Mouse (Mus musculus): ENCODE data around the gene Ncf2. TPM values are rescaled to one million over a fixed set of nuclear protein-coding genes. Genes with fewer than 3 reads are reported as not detected.

Gene Ncf2
- polyA plus RNA-seq, 1 experiment from 2014 or later = 2.5 TPM

GRCm38 (mm10) chr1:152817794-152818193 is 17.8 kb downstream of the Ncf2 start:
- Histone ChIP-seq H3K4me3 (ENCODE audit: low read depth, low read length) (no peak overlapping the region), H3K27ac (replicated peaks; ENCODE audit: low read depth, low read length) (no peak overlapping the region), H3K27me3 (ENCODE audit: control insufficient read depth, insufficient read depth, low read length) (no peaks in the 10 kb centered on the region), H3K36me3 (replicated peaks; ENCODE audit: control insufficient read depth, insufficient read depth, low read depth, low read length) (no peaks in the 10 kb centered on the region), H3K9me3 (replicated peaks; ENCODE audit: control insufficient read depth, low read length) (no peaks in the 10 kb centered on the region), H3K9ac (replicated peaks; ENCODE audit: low read length) (no peak overlapping the region), H3K4me2 (ENCODE audit: low read depth, low read length) (no peak overlapping the region), H3K4me1 (ENCODE audit: control insufficient read depth, insufficient read depth, low read length) (no peaks in the 10 kb centered on the region; the same call in 1 of the 2 replicates)
- no peak for DNase-seq (ENCODE audit: low spot score)
- ATAC-seq (replicated peaks; ENCODE audit: insufficient number of reproducible peaks, low FRiP score, low TSS enrichment, low read depth) = no peak
- WGBS = 28% methylated on average over 10 of the region's 10 CpGs

GRCm38 (mm10) chr1:152819558-152819957 is 19.6 kb downstream of the Ncf2 start:
- H3K9ac ChIP-seq (replicated peaks; ENCODE audit: low read length) = no peak overlapping the region
- 84% methylated on average over 6 of the region's 6 CpGs for WGBS
- H3K9me3 ChIP-seq (replicated peaks; ENCODE audit: control insufficient read depth, low read length) = no peaks in the 10 kb centered on the region
- ATAC-seq (replicated peaks; ENCODE audit: insufficient number of reproducible peaks, low FRiP score, low TSS enrichment, low read depth) (no peak), DNase-seq (ENCODE audit: low spot score) (no peak)
- H3K4me3 ChIP-seq (ENCODE audit: low read depth, low read length) = no peak overlapping the region
- H3K4me2 ChIP-seq (ENCODE audit: low read depth, low read length) = no peak overlapping the region
- H3K27me3 ChIP-seq (ENCODE audit: control insufficient read depth, insufficient read depth, low read length) = no peaks in the 10 kb centered on the region
- H3K36me3 ChIP-seq (replicated peaks; ENCODE audit: control insufficient read depth, insufficient read depth, low read depth, low read length) = no peaks in the 10 kb centered on the region; the same call in 1 of the 2 replicates
- no peaks in the 10 kb centered on the region; the same call in 1 of the 2 replicates for H3K4me1 ChIP-seq (ENCODE audit: control insufficient read depth, insufficient read depth, low read length)
- no peak overlapping the region for H3K27ac ChIP-seq (replicated peaks; ENCODE audit: low read depth, low read length)

- Histone ChIP-seq H3K27me3 (ENCODE audit: control insufficient read depth, insufficient read depth, low read length) (no peaks in the 10 kb centered on the region), H3K9ac (replicated peaks; ENCODE audit: low read length) (no peak overlapping the region), H3K36me3 (replicated peaks; ENCODE audit: control insufficient read depth, insufficient read depth, low read depth, low read length) (no peaks in the 10 kb centered on the region; the same call in 1 of the 2 replicates), H3K27ac (replicated peaks; ENCODE audit: low read depth, low read length) (no peak overlapping the region), H3K4me2 (ENCODE audit: low read depth, low read length) (no peak overlapping the region), H3K4me1 (ENCODE audit: control insufficient read depth, insufficient read depth, low read length) (no peaks in the 10 kb centered on the region), H3K4me3 (ENCODE audit: low read depth, low read length) (no peak overlapping the region), H3K9me3 (replicated peaks; ENCODE audit: control insufficient read depth, low read length) (no peaks in the 10 kb centered on the region)
- 87% methylated on average over 7 of the region's 7 CpGs for WGBS
- no peak for ATAC-seq (replicated peaks; ENCODE audit: insufficient number of reproducible peaks, low FRiP score, low TSS enrichment, low read depth)
- DNase-seq (ENCODE audit: low spot score) = no peak
These were observed 21.1 kb downstream of the Ncf2 start for GRCm38 (mm10) chr1:152820911-152821695.

GRCm38 (mm10) chr1:152821746-152822145 is 21.8 kb downstream of the Ncf2 start:
- Histone ChIP-seq H3K4me1 (ENCODE audit: control insufficient read depth, insufficient read depth, low read length) (no peaks in the 10 kb centered on the region), H3K27ac (replicated peaks; ENCODE audit: low read depth, low read length) (no peak overlapping the region), H3K4me3 (ENCODE audit: low read depth, low read length) (no peak overlapping the region), H3K4me2 (ENCODE audit: low read depth, low read length) (no peak overlapping the region), H3K27me3 (ENCODE audit: control insufficient read depth, insufficient read depth, low read length) (no peaks in the 10 kb centered on the region), H3K36me3 (replicated peaks; ENCODE audit: control insufficient read depth, insufficient read depth, low read depth, low read length) (no peaks in the 10 kb centered on the region; the same call in 1 of the 2 replicates), H3K9me3 (replicated peaks; ENCODE audit: control insufficient read depth, low read length) (no peaks in the 10 kb centered on the region), H3K9ac (replicated peaks; ENCODE audit: low read length) (no peak overlapping the region)
- 91% methylated on average over 4 of the region's 4 CpGs for WGBS
- ATAC-seq (replicated peaks; ENCODE audit: insufficient number of reproducible peaks, low FRiP score, low TSS enrichment, low read depth) = no peak
- no peak for DNase-seq (ENCODE audit: low spot score)

- Histone ChIP-seq H3K36me3 (replicated peaks; ENCODE audit: control insufficient read depth, insufficient read depth, low read depth, low read length) (no peaks in the 10 kb centered on the region; the same call in 1 of the 2 replicates), H3K4me3 (ENCODE audit: low read depth, low read length) (no peak overlapping the region), H3K4me1 (ENCODE audit: control insufficient read depth, insufficient read depth, low read length) (no peaks in the 10 kb centered on the region), H3K4me2 (ENCODE audit: low read depth, low read length) (no peak overlapping the region), H3K27ac (replicated peaks; ENCODE audit: low read depth, low read length) (no peak overlapping the region), H3K9me3 (replicated peaks; ENCODE audit: control insufficient read depth, low read length) (no peaks in the 10 kb centered on the region), H3K9ac (replicated peaks; ENCODE audit: low read length) (no peak overlapping the region), H3K27me3 (ENCODE audit: control insufficient read depth, insufficient read depth, low read length) (no peaks in the 10 kb centered on the region)
- ATAC-seq (replicated peaks; ENCODE audit: insufficient number of reproducible peaks, low FRiP score, low TSS enrichment, low read depth) (no peak), DNase-seq (ENCODE audit: low spot score) (no peak)
- 74% methylated on average over 9 of the region's 9 CpGs for WGBS
These were observed 24.2 kb downstream of the Ncf2 start for GRCm38 (mm10) chr1:152824206-152824605.

- no peak overlapping the region for H3K9ac ChIP-seq (replicated peaks; ENCODE audit: low read length)
- DNase-seq (ENCODE audit: low spot score) = no peak
These were observed 26.5 kb downstream of the Ncf2 start for GRCm38 (mm10) chr1:152826446-152826845.

GRCm38 (mm10) chr1:152828168-152828567 is 28.2 kb downstream of the Ncf2 start:
- DNase-seq (ENCODE audit: low spot score) (no peak), ATAC-seq (replicated peaks; ENCODE audit: insufficient number of reproducible peaks, low FRiP score, low TSS enrichment, low read depth) (no peak)
- Histone ChIP-seq H3K9ac (replicated peaks; ENCODE audit: low read length) (no peak overlapping the region), H3K36me3 (replicated peaks; ENCODE audit: control insufficient read depth, insufficient read depth, low read depth, low read length) (no peaks in the 10 kb centered on the region; the same call in 1 of the 2 replicates), H3K9me3 (replicated peaks; ENCODE audit: control insufficient read depth, low read length) (no peaks in the 10 kb centered on the region), H3K4me3 (ENCODE audit: low read depth, low read length) (no peak overlapping the region), H3K4me2 (ENCODE audit: low read depth, low read length) (no peak overlapping the region), H3K27me3 (ENCODE audit: control insufficient read depth, insufficient read depth, low read length) (no peaks in the 10 kb centered on the region), H3K27ac (replicated peaks; ENCODE audit: low read depth, low read length) (no peak overlapping the region), H3K4me1 (ENCODE audit: control insufficient read depth, insufficient read depth, low read length) (no peaks in the 10 kb centered on the region)
- 83% methylated on average over 5 of the region's 5 CpGs for WGBS

More at GRCm38 (mm10) chr1:152826446-152826845, 26.5 kb downstream of the Ncf2 start:
- no peak for ATAC-seq (replicated peaks; ENCODE audit: insufficient number of reproducible peaks, low FRiP score, low TSS enrichment, low read depth)
- no peaks in the 10 kb centered on the region for H3K9me3 ChIP-seq (replicated peaks; ENCODE audit: control insufficient read depth, low read length)
- no peaks in the 10 kb centered on the region; the same call in 1 of the 2 replicates for H3K36me3 ChIP-seq (replicated peaks; ENCODE audit: control insufficient read depth, insufficient read depth, low read depth, low read length)
- no peak overlapping the region for H3K4me2 ChIP-seq (ENCODE audit: low read depth, low read length)
- no peaks in the 10 kb centered on the region for H3K4me1 ChIP-seq (ENCODE audit: control insufficient read depth, insufficient read depth, low read length)
- WGBS = 79% methylated on average over 5 of the region's 5 CpGs
- no peak overlapping the region for H3K4me3 ChIP-seq (ENCODE audit: low read depth, low read length)
- no peak overlapping the region for H3K27ac ChIP-seq (replicated peaks; ENCODE audit: low read depth, low read length)
- H3K27me3 ChIP-seq (ENCODE audit: control insufficient read depth, insufficient read depth, low read length) = no peaks in the 10 kb centered on the region

- Histone ChIP-seq H3K4me2 (ENCODE audit: low read depth, low read length) (no peak overlapping the region), H3K4me3 (ENCODE audit: low read depth, low read length) (no peak overlapping the region), H3K4me1 (ENCODE audit: control insufficient read depth, insufficient read depth, low read length) (no peaks in the 10 kb centered on the region), H3K27ac (replicated peaks; ENCODE audit: low read depth, low read length) (no peak overlapping the region), H3K9me3 (replicated peaks; ENCODE audit: control insufficient read depth, low read length) (no peaks in the 10 kb centered on the region), H3K27me3 (ENCODE audit: control insufficient read depth, insufficient read depth, low read length) (no peaks in the 10 kb centered on the region), H3K9ac (replicated peaks; ENCODE audit: low read length) (no peak overlapping the region), H3K36me3 (replicated peaks; ENCODE audit: control insufficient read depth, insufficient read depth, low read depth, low read length) (no peaks in the 10 kb centered on the region; the same call in 1 of the 2 replicates)
- DNase-seq (ENCODE audit: low spot score) (peak; percentile 35), ATAC-seq (replicated peaks; ENCODE audit: insufficient number of reproducible peaks, low FRiP score, low TSS enrichment, low read depth) (no peak)
- 70% methylated on average over 10 of the region's 10 CpGs for WGBS
These were observed 28.8 kb downstream of the Ncf2 start for GRCm38 (mm10) chr1:152828637-152829355.

Data from embryonic facial prominence, embryonic 11.5 days (tissue).